Mouse (Mus musculus) left cerebral cortex, postnatal 36 days (tissue): ENCODE measurements around the gene Tanc2. TPM values are rescaled to one million over a fixed set of nuclear protein-coding genes. Genes with fewer than 3 reads are reported as not detected.
A peak's percentile ranks its signal among the peaks of the same experiment; 100 is the strongest.

Experiments
- DNase-seq, 2 experiments: peaks; one replicate each; pipeline ENCODE4 v3.0.0; 2021 to 2022; ENCODE audit warnings: low spot score in 2 of 2, mixed read lengths in 1 of 2
- intact Hi-C: fragments of 180-260 bp; cut with DNase I; formaldehyde crosslinking; loops from one replicate; pipeline ENCODE4 v1.15.1; 2025
- total RNA-seq, 2 experiments: library from RNA; stranded (reverse); gene quantifications; 2 replicates each; pipeline ENCODE4 v1.2.3; 2021

The Tanc2 gene
- total RNA-seq, 2 experiments from 2014 or later: 235 to 245 TPM

- DNase-seq: no peak
- intact Hi-C loops: no loop called here
Measured at GRCm38 (mm10) chr11:105626201-105626600, 36.4 kb downstream of the Tanc2 start.

GRCm38 (mm10) chr11:105643995-105644394 lies 54.2 kb downstream of the Tanc2 start:
- intact Hi-C loops: no loop called here
- no peak for DNase-seq

GRCm38 (mm10) chr11:105648026-105648425 lies 58.2 kb downstream of the Tanc2 start:
- intact Hi-C loops: no loop called here
- DNase-seq: no peak

- no peak for DNase-seq
- intact Hi-C loops: no loop called here
Measured at GRCm38 (mm10) chr11:105654616-105655015, 64.8 kb downstream of the Tanc2 start.

GRCm38 (mm10) chr11:105655335-105655734 lies 65.5 kb downstream of the Tanc2 start:
- peak in 1 of 2 experiments; percentile 18 for DNase-seq
- intact Hi-C loops: no loop called here

- intact Hi-C loops: no loop called here
- DNase-seq: no peak
Measured at GRCm38 (mm10) chr11:105667879-105668278, 78.1 kb downstream of the Tanc2 start.

- DNase-seq: no peak
- intact Hi-C loops: no loop called here
Measured at GRCm38 (mm10) chr11:105678996-105679395, 89.2 kb downstream of the Tanc2 start.

GRCm38 (mm10) chr11:105684747-105685146 lies 95.0 kb downstream of the Tanc2 start:
- DNase-seq: no peak
- intact Hi-C loops: no loop called here

- intact Hi-C loops: no loop called here
- no peak for DNase-seq
Measured at GRCm38 (mm10) chr11:105700528-105700927, 110.7 kb downstream of the Tanc2 start.

- DNase-seq: no peak
- intact Hi-C loops: loop anchor here (2.0 kb wide), 1 partner anchor 23 kb away; no protein-coding TSS in a partner anchor
Measured at GRCm38 (mm10) chr11:105719660-105720059, 129.9 kb downstream of the Tanc2 start.

GRCm38 (mm10) chr11:105731541-105731940 lies 141.8 kb downstream of the Tanc2 start:
- DNase-seq: peak; percentile 48 to 49
- intact Hi-C loops: no loop called here

GRCm38 (mm10) chr11:105731989-105732531 lies 142.3 kb downstream of the Tanc2 start:
- peak in 1 of 2 experiments; percentile 19 for DNase-seq
- intact Hi-C loops: no loop called here

GRCm38 (mm10) chr11:105743171-105743570 lies 153.4 kb downstream of the Tanc2 start:
- intact Hi-C loops: no loop called here
- no peak for DNase-seq

GRCm38 (mm10) chr11:105749297-105750071 lies 159.7 kb downstream of the Tanc2 start:
- intact Hi-C loops: no loop called here
- no peak for DNase-seq

GRCm38 (mm10) chr11:105758561-105759203 lies 168.9 kb downstream of the Tanc2 start:
- DNase-seq: no peak
- intact Hi-C loops: no loop called here

- no peak for DNase-seq
- intact Hi-C loops: no loop called here
Measured at GRCm38 (mm10) chr11:105759413-105759812, 169.6 kb downstream of the Tanc2 start.

- DNase-seq: no peak
- intact Hi-C loops: no loop called here
Measured at GRCm38 (mm10) chr11:105760346-105760745, 170.6 kb downstream of the Tanc2 start.

- intact Hi-C loops: no loop called here
- no peak for DNase-seq
Measured at GRCm38 (mm10) chr11:105777802-105778201, 188.0 kb downstream of the Tanc2 start.

- DNase-seq: no peak
- intact Hi-C loops: no loop called here
Measured at GRCm38 (mm10) chr11:105792501-105792900, 202.7 kb downstream of the Tanc2 start.

- intact Hi-C loops: no loop called here
- DNase-seq: no peak
Measured at GRCm38 (mm10) chr11:105803686-105804085, 213.9 kb downstream of the Tanc2 start.

- intact Hi-C loops: no loop called here
- no peak for DNase-seq
Measured at GRCm38 (mm10) chr11:105804776-105805175, 215.0 kb downstream of the Tanc2 start.
